Mouse (Mus musculus): ENCODE data around the gene Snx29.

- no peak for TF ChIP-seq POLR2A (IDR thresholded peaks at IDR 0.05; ENCODE audit: insufficient read depth, low read depth, low read length)
- no peak for TF ChIP-seq CTCF (IDR thresholded peaks at IDR 0.05; ENCODE audit: insufficient read depth, low read depth, low read length)
Measured at GRCm38 (mm10) chr16:11422165-11422564, 99.5 kb downstream of the Snx29 start.
